Mouse (Mus musculus) liver, adult 2 months (tissue): ENCODE measurements around the gene Cog3. TPM values are rescaled to one million over a fixed set of nuclear protein-coding genes. Genes with fewer than 3 reads are reported as not detected.

Source experiments
- DNase-seq: peaks from one replicate; pipeline ENCODE4 v3.0.0-alpha.2; 2011; ENCODE audit warnings: low read depth, low spot score; ENCODE audit errors: extremely low read depth
- H3K27ac ChIP-seq: fragments of 200-500 bp; replicated peaks from 2 replicates; pipeline ENCODE4 v1.5.1; 2012; ENCODE audit warnings: low read depth, mild to moderate bottlenecking, control low read depth, inconsistent platforms, low read length; ENCODE audit not compliant: insufficient read depth
- H3K27me3 ChIP-seq: fragments of 200-500 bp; 2 replicates; pipeline ENCODE4 v1.6.1; 2012; ENCODE audit warnings: mild to moderate bottlenecking, moderate library complexity, low read length, inconsistent platforms; ENCODE audit not compliant: control insufficient read depth, insufficient read depth
- H3K36me3 ChIP-seq: fragments of 200-500 bp; 2 replicates; pipeline ENCODE4 v1.6.1; 2012; ENCODE audit warnings: low read length, inconsistent platforms; ENCODE audit not compliant: control insufficient read depth, insufficient read depth
- H3K4me1 ChIP-seq: fragments of 200-500 bp; 2 replicates; pipeline ENCODE4 v1.6.1; 2011; ENCODE audit warnings: low read length; ENCODE audit not compliant: control insufficient read depth, insufficient read depth
- H3K4me3 ChIP-seq: fragments of 200-500 bp; 2 replicates; pipeline ENCODE4 v1.5.1; 2011; ENCODE audit warnings: low read depth, mild to moderate bottlenecking, control low read depth, low read length, moderate library complexity; ENCODE audit not compliant: insufficient read depth
- H3K79me2 ChIP-seq: fragments of 200-500 bp; 2 replicates; pipeline ENCODE4 v1.6.1; 2012; ENCODE audit warnings: inconsistent platforms, mild to moderate bottlenecking, low read length, moderate library complexity; ENCODE audit not compliant: control insufficient read depth, insufficient read depth
- H3K9ac ChIP-seq: fragments of 200-500 bp; 2 replicates; pipeline ENCODE4 v1.6.1; 2012; ENCODE audit warnings: low read depth, mild to moderate bottlenecking, control low read depth, inconsistent platforms, low read length
- CTCF ChIP-seq: fragments of 200-500 bp; IDR thresholded peaks from 2 replicates; pipeline ENCODE4 v1.5.1; 2011; ENCODE audit warnings: low read depth, low read length, control low read depth
- POLR2A ChIP-seq: fragments of 200-500 bp; IDR thresholded peaks from 2 replicates; pipeline ENCODE4 v1.6.1; 2011; ENCODE audit warnings: low read length, control low read depth; ENCODE audit not compliant: insufficient read depth; ENCODE audit errors: extremely low read depth
- WGBS: fragments of 180-500 bp; shearing (Covaris S2); methylation state at CpG from one replicate; pipeline ENCODE4 v1.1.7; 2018; 5-methylcytosine and 5-hydroxymethylcytosine counted together
- polyA plus RNA-seq: library from polyadenylated mRNA; depleted of rRNA; stranded (reverse); fragments of >200 nt; gene quantifications from 2 replicates; pipeline ENCODE4 v1.2.3, GENCODE M21; 2012
- total RNA-seq: library from RNA; depleted of rRNA; stranded (reverse); fragments of >200 nt; gene quantifications from 2 replicates; pipeline ENCODE4 v1.2.3, GENCODE M21; 2014

The Cog3 gene
- total and polyA plus RNA-seq, 2 experiments = 5.3 to 10.9 TPM

- H3K9ac ChIP-seq = no peak overlapping the region
- H3K27ac ChIP-seq = no peak overlapping the region
- no peak overlapping the region for H3K4me3 ChIP-seq
- 91% methylated on average over 3 of the region's 3 CpGs for WGBS
- no peak for DNase-seq
- no peaks in the 10 kb centered on the region for H3K27me3 ChIP-seq
- H3K79me2 ChIP-seq = peaks cover 4% of the 10 kb centered on the region; the same call in 1 of the 2 replicates
- H3K4me1 ChIP-seq = no peaks in the 10 kb centered on the region
- peaks cover 57% of the 10 kb centered on the region for H3K36me3 ChIP-seq
- no peak for TF ChIP-seq CTCF
- no peak for TF ChIP-seq POLR2A
Measured at GRCm38 (mm10) chr14:75741904-75742303, 12.4 kb downstream of the Cog3 start.

GRCm38 (mm10) chr14:75735597-75735996 lies 18.7 kb downstream of the Cog3 start:
- Histone ChIP-seq H3K27ac (no peak overlapping the region), H3K79me2 (no peaks in the 10 kb centered on the region), H3K9ac (no peak overlapping the region), H3K4me3 (no peak overlapping the region), H3K4me1 (no peaks in the 10 kb centered on the region), H3K36me3 (peaks cover 69% of the 10 kb centered on the region), H3K27me3 (no peaks in the 10 kb centered on the region)
- no peak for DNase-seq
- TF ChIP-seq CTCF (no peak), POLR2A (no peak)
- WGBS = 84% methylated on average over 3 of the region's 3 CpGs

- no peak for TF ChIP-seq CTCF
- no peak for TF ChIP-seq POLR2A
- no peak overlapping the region for H3K4me3 ChIP-seq
- H3K4me1 ChIP-seq = no peaks in the 10 kb centered on the region
- WGBS = 95% methylated on average over 7 of the region's 7 CpGs
- H3K79me2 ChIP-seq = no peaks in the 10 kb centered on the region
- peaks cover 70% of the 10 kb centered on the region for H3K36me3 ChIP-seq
- H3K27me3 ChIP-seq = no peaks in the 10 kb centered on the region
- DNase-seq = no peak
- no peak overlapping the region for H3K9ac ChIP-seq
- H3K27ac ChIP-seq = no peak overlapping the region
Measured at GRCm38 (mm10) chr14:75732631-75733030, 21.7 kb downstream of the Cog3 start.

- Histone ChIP-seq H3K9ac (no peak overlapping the region), H3K4me1 (no peaks in the 10 kb centered on the region), H3K4me3 (no peak overlapping the region), H3K27ac (no peak overlapping the region), H3K79me2 (no peaks in the 10 kb centered on the region), H3K36me3 (peaks cover 64% of the 10 kb centered on the region), H3K27me3 (no peaks in the 10 kb centered on the region)
- no peak for TF ChIP-seq CTCF
- TF ChIP-seq POLR2A = no peak
- 81% methylated on average over 2 of the region's 2 CpGs for WGBS
- no peak for DNase-seq
Measured at GRCm38 (mm10) chr14:75731361-75731760, 23.0 kb downstream of the Cog3 start.

GRCm38 (mm10) chr14:75728111-75728510 lies 26.2 kb downstream of the Cog3 start:
- Histone ChIP-seq H3K27ac (no peak overlapping the region), H3K9ac (no peak overlapping the region), H3K27me3 (no peaks in the 10 kb centered on the region), H3K79me2 (no peaks in the 10 kb centered on the region), H3K4me1 (no peaks in the 10 kb centered on the region), H3K36me3 (peaks cover 59% of the 10 kb centered on the region), H3K4me3 (no peak overlapping the region)
- 94% methylated on average over 5 of the region's 5 CpGs for WGBS
- DNase-seq = no peak
- TF ChIP-seq CTCF = no peak

- Histone ChIP-seq H3K79me2 (no peaks in the 10 kb centered on the region), H3K27me3 (no peaks in the 10 kb centered on the region), H3K4me1 (no peaks in the 10 kb centered on the region), H3K4me3 (no peak overlapping the region), H3K36me3 (peaks cover 54% of the 10 kb centered on the region), H3K27ac (no peak overlapping the region), H3K9ac (no peak overlapping the region)
- TF ChIP-seq POLR2A (no peak), CTCF (peak; percentile 36; the same call in 1 of the 2 replicates)
- 26% methylated on average over 4 of the region's 4 CpGs for WGBS
- peak; percentile 48 for DNase-seq
Measured at GRCm38 (mm10) chr14:75727046-75727445, 27.3 kb downstream of the Cog3 start.
